Mouse (Mus musculus): ENCODE data around the gene Fbrs. TPM values are rescaled to one million over a fixed set of nuclear protein-coding genes. Genes with fewer than 3 reads are reported as not detected.
"Not testable (repeated sequence)": the region's sequence is repeated elsewhere in the genome, so short reads cannot be mapped to it uniquely, and the experiment has no call there.

Fbrs gene
- 10 to 100 TPM; 20.0 to 24.1 TPM for total RNA-seq (2021)
- long read RNA-seq, experiment 1, full-length matches to known transcripts, result 1 of 5 reads
- long read RNA-seq, experiment 1, partial matches to known transcripts, result 2 of 5 reads
- long read RNA-seq, experiment 1, other reads (novel, unspliced or antisense), result 2 of 5 reads
- long read RNA-seq, experiment 2, partial matches to known transcripts, result 1 of 4 reads
- long read RNA-seq, experiment 2, other reads (novel, unspliced or antisense), result 3 of 4 reads

- intact Hi-C loops (cut with DNase I; ENCODE audit: low total_unique reads), result no loop called here
- peak; percentile 99 for DNase-seq
Observed at GRCm38 (mm10) chr7:127478635-127479317, at the start of gene Fbrs. TSS of gene Fbrs (plus strand) at chr7:127479199.

DNA sequence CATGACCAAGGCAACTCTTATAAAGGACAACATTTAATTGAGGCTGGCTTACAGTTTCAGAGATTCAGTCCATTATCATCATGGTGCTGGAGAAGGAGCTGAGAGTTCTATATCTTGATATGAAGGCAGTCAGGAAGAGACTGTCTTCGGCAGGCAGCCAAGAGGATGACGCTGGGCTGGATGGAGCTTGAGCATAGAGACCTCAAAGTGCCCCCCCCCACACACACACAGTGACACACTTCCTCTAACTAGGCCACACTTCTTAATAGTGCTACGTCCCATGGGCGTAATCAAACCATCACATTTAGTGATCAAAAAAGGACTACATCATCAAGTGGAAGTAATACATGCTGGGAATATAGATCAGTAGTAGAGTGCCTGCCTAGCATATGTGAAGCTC is 43.8 kb upstream of the Fbrs start:
- intact Hi-C loops (cut with DNase I; ENCODE audit: low total_unique reads), result no loop called here
- DNase-seq, result no peak

DNA sequence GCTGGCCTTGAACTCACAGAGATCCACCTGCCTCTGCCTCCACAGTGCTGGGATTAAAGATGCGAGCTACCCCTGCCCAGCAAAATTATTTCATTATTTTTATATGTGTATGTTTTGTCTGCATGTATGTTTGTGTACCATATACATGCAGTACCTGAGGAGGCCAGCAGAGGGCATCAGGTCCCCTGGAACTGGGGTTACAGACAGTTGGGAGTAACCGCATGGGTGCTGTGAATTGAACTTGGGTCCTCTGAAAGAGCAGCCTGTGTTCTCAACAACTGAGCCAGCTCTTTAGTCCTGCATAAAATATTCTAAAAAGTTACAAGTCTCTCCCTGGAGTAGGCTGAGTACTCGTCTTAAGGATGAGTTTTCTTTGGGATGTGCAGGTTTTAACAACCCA is 41.3 kb upstream of the Fbrs start:
- intact Hi-C loops (cut with DNase I; ENCODE audit: low total_unique reads), result no loop called here
- DNase-seq, result no peak

DNA sequence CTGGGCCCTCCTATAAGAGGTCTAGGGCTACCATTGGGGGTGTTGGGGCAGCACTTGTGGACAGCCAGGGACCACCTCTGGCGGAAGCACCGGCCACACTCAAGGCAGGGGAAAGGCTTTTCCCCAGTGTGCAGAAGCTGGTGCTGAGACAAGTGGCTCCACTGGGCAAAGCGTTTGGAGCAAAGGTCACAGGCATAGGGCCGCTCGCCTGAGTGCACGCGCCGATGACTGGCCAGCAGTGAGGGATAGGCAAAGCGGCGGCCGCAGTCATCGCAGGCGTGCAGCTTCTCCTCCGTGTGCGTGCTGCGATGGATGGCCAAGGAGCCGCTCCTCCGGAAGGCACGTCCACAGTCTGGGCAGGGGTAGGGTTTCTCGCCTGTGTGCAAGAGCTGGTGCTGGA is 35.0 kb upstream of the Fbrs start:
- intact Hi-C loops (cut with DNase I; ENCODE audit: low total_unique reads), result no loop called here
- no peak for DNase-seq

GRCm38 (mm10) chr7:127448521-127449300 is 30.3 kb upstream of the Fbrs start, which contains the start of gene Zfp689:
TSS of gene Zfp689 (minus strand) at chr7:127449158.
- peak; percentile 90 for DNase-seq
- intact Hi-C loops (cut with DNase I; ENCODE audit: low total_unique reads), result no loop called here

GRCm38 (mm10) chr7:127449966-127450365 is 29.0 kb upstream of the Fbrs start:
- intact Hi-C loops (cut with DNase I; ENCODE audit: low total_unique reads), result no loop called here
- DNase-seq, result no peak

DNA sequence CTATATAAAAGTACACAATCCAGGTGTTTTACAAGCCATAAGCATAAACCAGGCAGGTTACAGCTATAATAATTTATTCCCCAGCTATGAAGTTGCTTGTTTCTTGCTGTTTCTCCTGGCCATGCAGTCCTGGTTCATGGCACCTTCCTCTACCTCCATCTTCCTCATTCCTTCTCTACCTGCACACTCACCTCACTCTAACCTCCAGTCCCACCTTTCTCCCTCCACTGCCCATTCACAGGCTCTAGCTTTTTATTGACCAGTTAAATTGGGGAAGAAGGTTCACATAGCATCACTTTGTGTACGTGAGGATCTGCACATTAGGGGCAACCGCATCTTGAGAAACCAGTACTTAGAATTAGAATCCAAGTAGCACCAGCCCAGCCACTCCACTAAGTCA is 25.9 kb upstream of the Fbrs start:
- intact Hi-C loops (cut with DNase I; ENCODE audit: low total_unique reads), result no loop called here
- no peak for DNase-seq

GRCm38 (mm10) chr7:127454905-127455304 is 24.1 kb upstream of the Fbrs start:
- intact Hi-C loops (cut with DNase I; ENCODE audit: low total_unique reads), result no loop called here
- DNase-seq, result no peak

DNA sequence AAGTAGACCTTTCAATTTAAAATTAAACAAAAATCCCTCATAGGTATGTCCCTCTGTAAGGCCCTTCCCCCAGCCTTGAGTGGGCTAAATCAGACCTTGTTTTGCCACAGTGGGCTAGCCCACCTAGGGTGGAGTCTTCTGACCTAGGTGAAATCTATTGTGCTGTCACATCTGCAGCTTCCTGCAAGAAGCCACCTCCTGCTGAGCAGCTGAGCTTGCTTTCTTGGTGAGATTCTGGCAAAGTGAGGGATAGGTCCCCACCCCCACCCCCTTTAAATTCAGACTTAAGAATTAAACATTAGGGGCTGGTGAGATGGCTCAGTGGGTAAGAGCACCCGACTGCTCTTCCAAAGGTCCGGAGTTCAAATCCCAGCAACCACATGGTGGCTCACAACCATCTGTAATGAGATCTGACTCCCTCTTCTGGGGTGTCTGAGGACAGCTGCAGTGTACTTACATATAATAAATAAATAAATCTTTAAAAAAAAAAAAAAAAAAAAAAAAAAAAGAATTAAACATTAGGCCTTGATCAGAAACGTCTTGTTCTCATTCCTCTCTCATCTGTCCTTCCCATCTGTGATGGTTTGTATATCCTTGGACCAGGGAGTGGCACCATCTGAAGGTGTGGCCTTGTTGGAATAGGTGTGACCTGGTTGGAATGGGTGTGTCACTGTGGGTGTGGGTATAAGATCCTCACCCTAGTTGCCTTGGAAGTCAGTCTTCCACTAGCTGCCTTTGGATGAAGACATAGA is 20.5 kb upstream of the Fbrs start:
- DNase-seq; intact Hi-C loops (cut with DNase I; ENCODE audit: low total_unique reads): not testable (repeated sequence)

- intact Hi-C loops (cut with DNase I; ENCODE audit: low total_unique reads); DNase-seq: not testable (repeated sequence)
Observed at GRCm38 (mm10) chr7:127459311-127459710, 19.7 kb upstream of the Fbrs start, which contains the start of gene Prr14. TSS of gene Prr14 (plus strand) at chr7:127459611.

GRCm38 (mm10) chr7:127465191-127465590 is 13.8 kb upstream of the Fbrs start:
- no peak for DNase-seq
- intact Hi-C loops (cut with DNase I; ENCODE audit: low total_unique reads), result no loop called here

- DNase-seq; intact Hi-C loops (cut with DNase I; ENCODE audit: low total_unique reads): not testable (repeated sequence)
Observed at GRCm38 (mm10) chr7:127465670-127466069, 13.3 kb upstream of the Fbrs start.

DNA sequence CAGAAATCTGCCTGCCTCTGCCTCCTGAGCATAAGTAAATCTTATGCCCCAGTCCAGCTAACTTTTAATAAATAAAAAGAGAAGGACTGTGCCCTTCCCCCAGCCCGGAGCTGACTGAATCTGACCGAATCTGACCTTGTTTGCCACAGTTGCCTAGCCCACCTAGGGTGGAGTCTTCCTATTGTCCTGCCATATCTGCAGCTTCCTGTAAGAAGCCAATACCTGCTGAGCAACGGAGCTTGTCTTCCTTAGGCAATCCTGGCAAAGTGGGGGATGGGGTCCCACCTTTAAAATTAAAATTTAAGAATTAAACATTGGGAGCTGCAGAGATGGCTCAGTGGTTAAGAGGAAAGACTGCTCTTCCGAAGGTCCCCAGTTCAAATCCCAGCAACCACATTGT is 12.4 kb upstream of the Fbrs start:
- DNase-seq, result no peak
- intact Hi-C loops (cut with DNase I; ENCODE audit: low total_unique reads), result no loop called here

DNA sequence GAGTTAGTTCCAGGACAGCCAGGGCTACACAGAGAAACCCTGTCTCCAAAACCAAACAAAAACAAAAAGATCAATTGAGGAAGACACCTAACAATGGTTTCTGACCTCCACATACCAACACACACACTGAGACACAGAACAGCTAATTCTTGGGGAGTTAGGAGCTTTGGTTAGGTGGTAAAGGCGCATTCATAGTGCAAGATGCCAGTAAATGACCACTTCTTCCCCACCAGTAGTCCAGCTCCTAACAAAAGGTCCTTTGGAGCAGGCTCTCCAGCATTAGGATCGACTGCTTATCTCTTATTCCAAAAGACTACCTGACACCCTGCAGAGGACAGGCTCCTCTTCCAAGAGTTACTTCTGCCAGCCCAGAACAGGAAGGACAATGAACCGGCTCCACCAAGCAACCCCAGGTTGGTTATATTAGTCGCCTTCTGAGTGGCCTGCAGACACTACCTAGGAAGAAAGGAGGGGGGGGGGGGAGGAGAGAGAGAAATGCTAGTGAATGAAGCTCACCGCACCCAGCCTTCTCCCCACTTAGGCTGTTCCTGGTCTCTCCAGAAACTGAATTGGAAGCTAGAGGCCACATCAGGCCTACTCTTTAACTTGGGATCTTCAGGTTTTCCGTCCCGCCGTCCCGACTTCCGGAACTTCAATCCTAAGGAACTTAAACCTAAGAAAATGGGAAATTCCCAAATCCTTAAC is 8.8 kb upstream of the Fbrs start:
- intact Hi-C loops (cut with DNase I; ENCODE audit: low total_unique reads), result no loop called here
- no peak for DNase-seq

DNA sequence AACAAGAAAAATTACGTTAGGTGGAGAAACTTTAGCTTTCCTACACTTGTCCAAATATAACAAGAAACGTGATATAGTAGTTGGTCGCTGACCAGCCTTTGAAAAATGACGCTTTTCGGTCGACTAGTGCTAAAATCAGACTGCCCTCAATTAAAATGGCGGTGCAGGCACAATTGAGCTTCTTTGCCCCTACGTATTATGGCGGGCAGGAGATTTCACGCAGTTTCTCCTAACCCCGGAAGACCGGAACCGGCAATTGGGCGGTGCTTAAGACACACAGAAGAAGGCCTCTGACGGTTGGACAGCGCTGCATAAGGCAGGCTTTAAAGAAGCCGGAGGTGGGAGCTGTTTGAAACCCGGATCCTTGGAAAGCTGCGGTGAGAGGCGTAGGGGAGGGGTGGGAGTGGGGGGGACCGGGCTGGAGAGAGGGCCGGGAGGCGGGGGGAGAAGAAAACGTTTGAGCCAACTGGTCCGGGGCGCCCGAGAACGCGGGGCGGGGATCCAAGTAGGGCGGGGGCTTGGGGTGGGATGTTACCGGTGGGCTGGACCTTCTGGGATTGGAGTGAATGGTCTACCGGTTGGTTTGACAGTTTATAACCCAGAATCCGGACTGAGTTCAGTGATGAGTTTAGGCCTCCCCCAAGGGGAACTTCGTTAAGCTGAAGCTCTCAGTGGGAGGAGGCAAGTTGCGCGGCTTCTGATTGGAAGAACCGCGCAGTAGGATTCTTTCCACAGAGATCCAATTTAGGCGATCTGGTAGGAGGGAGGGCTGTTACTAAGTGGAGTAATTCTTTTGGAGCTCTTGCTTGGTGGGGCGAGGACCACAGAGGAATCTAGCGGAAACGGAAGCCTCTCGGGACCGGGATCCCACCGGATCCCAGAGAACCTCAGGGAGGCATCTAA is 8.0 kb upstream of the Fbrs start:
- intact Hi-C loops (cut with DNase I; ENCODE audit: low total_unique reads), result no loop called here
- DNase-seq, result peak; percentile 90

GRCm38 (mm10) chr7:127471646-127472010 is 7.4 kb upstream of the Fbrs start:
- DNase-seq, result peak; percentile 63
- intact Hi-C loops (cut with DNase I; ENCODE audit: low total_unique reads), result no loop called here

GRCm38 (mm10) chr7:127472060-127472459 is 6.9 kb upstream of the Fbrs start:
- no peak for DNase-seq
- intact Hi-C loops (cut with DNase I; ENCODE audit: low total_unique reads), result no loop called here

DNA sequence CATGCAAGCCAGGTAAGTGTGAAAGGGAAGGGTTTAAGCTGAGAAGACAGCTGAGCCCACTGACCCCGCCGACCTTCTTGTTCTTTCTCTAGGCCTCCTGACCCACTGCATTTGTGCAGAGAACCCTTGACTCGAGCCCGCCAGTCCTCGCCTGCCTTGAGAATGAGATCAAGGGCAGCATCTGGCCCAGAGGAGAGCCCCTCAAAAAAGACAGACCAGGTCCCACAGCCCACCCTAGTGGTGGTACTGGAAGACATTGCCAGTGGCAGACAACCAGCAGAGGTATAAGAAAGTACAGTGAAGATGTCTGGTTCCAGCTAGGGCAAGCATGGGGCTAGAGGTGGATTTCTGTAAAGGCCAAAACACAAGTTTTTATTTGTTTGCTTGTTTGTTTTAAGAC is 5.3 kb upstream of the Fbrs start:
- DNase-seq, result no peak
- intact Hi-C loops (cut with DNase I; ENCODE audit: low total_unique reads), result no loop called here
